Mouse (Mus musculus) forebrain, embryonic 14.5 days (tissue): ENCODE data around the gene Rad23b. TPM values are rescaled to one million over a fixed set of nuclear protein-coding genes. Genes with fewer than 3 reads are reported as not detected.
"Not testable (repeated sequence)": the region's sequence is repeated elsewhere in the genome, so short reads cannot be mapped to it uniquely, and the experiment has no call there.

Experiments used
- ATAC-seq: fragments of 200-750 bp; cut with Nextera tagmentation; 2 replicates; pipeline ENCODE4 v1.8.0; 2017; ENCODE audit warnings: mild to moderate bottlenecking, moderate library complexity
- DNase-seq: peaks from one replicate; pipeline ENCODE4 v3.0.0-alpha.2; 2015; ENCODE audit warnings: low spot score
- H3K27ac ChIP-seq: fragments of 300-500 bp; sonication (generic); 2 replicates; pipeline ENCODE4 v1.5.1; 2014; ENCODE audit warnings: low read depth, mild to moderate bottlenecking, control low read depth, low read length, moderate library complexity
- H3K27me3 ChIP-seq: fragments of 300-500 bp; sonication (generic); replicated peaks from 2 replicates; pipeline ENCODE4 v1.6.1; 2014; ENCODE audit warnings: low read length, control low read depth, mixed read lengths; ENCODE audit not compliant: control insufficient read depth, insufficient read depth
- H3K36me3 ChIP-seq: fragments of 300-500 bp; sonication (generic); 2 replicates; pipeline ENCODE4 v1.6.1; 2014; ENCODE audit warnings: low read length, control low read depth; ENCODE audit not compliant: control insufficient read depth, insufficient read depth
- H3K4me1 ChIP-seq: fragments of 300-500 bp; sonication (generic); 2 replicates; pipeline ENCODE4 v1.6.1; 2014; ENCODE audit warnings: antibody characterized with exemption, low read length, control low read depth; ENCODE audit not compliant: control insufficient read depth, insufficient read depth
- H3K4me2 ChIP-seq: fragments of 300-500 bp; sonication (generic); 2 replicates; pipeline ENCODE4 v1.6.1; 2014; ENCODE audit warnings: mild to moderate bottlenecking, control low read depth, low read length
- H3K4me3 ChIP-seq: fragments of 300-500 bp; sonication (generic); 2 replicates; pipeline ENCODE4 v1.5.1; 2014; ENCODE audit warnings: low read depth, low read length, control low read depth
- H3K9ac ChIP-seq: fragments of 300-500 bp; sonication (generic); 2 replicates; pipeline ENCODE4 v1.6.1; 2014; ENCODE audit warnings: mild to moderate bottlenecking, low read length, control low read depth, moderate library complexity
- H3K9me3 ChIP-seq: fragments of 300-500 bp; sonication (generic); replicated peaks from 2 replicates; pipeline ENCODE4 v1.6.1; 2016; ENCODE audit warnings: low read length, control low read depth, mixed read lengths; ENCODE audit not compliant: control insufficient read depth
- WGBS: fragments of 180-500 bp; shearing (Covaris S2); extraction: QIAGEN DNeasy Blood & Tissue Kit; methylation state at CpG from one replicate; pipeline ENCODE4 v1.1.7; 2014; 5-methylcytosine and 5-hydroxymethylcytosine counted together
- polyA plus RNA-seq: library from polyadenylated mRNA; unstranded; fragments of >200 nt; fragmentation: Nextera tagmentation; extraction: Ambion mirVana; gene quantifications from 2 replicates; pipeline ENCODE4 v1.2.1, GENCODE M21; 2014

Gene Rad23b
- 95.7 and 120 TPM in 2 replicates for polyA plus RNA-seq

DNA sequence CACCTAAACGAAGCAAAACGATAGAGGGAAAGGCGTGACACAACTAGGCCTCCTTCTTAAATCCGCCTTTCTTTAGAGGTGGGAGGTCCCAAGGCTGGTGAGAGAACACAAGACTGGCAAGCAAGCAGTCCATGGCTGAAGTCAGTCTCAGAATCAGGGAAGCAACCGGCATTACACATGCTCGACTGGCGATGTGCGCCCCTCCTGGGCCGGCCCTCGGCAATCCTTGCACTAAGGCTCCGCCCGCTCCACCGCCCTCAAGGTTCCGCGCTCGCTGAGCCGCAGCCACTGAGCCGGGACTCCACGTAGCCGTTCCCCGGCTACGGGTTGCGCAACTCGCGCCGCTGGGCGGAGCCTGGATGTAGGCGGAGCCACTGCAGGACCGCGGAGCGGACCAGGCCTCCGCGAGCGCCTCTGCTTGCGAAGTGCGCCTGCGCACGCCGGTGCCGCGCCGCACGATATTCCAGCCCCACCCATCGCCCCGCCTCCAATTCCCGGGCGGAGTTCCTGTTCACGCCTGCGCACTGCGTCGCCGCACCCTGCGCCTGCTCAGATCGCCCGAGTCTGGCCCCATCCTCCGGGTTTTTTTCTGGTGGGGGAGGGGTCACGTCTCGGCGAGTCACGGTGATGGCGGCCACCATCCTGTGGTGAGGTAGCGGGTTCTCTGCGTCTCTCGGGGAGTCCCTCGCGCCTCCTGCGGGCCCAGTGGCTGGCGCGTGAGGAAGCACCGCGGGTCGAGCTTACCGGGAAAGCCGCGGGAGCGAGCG is at the start of gene Rad23b:
Gene Rad23b, plus strand, starts transcription at position 592 of the 767 bp plus-strand sequence.
- H3K27me3 ChIP-seq = no peaks in the 10 kb centered on the region
- H3K9me3 ChIP-seq = no peaks in the 10 kb centered on the region
- H3K9ac ChIP-seq = peak within 1 kb of the TSS; percentile 95
- peak within 1 kb of the TSS; percentile 99 for H3K4me3 ChIP-seq
- H3K27ac ChIP-seq = peak within 1 kb of the TSS; percentile 87
- peak; percentile 99 for DNase-seq
- peaks cover 18% of the 10 kb centered on the region for H3K4me1 ChIP-seq
- peak within 1 kb of the TSS; percentile 80 for H3K4me2 ChIP-seq
- ATAC-seq = peak; percentile 99
- WGBS = under 1% methylated on average over 76 of the region's 77 CpGs
- H3K36me3 ChIP-seq = no peaks in the 10 kb centered on the region

DNA sequence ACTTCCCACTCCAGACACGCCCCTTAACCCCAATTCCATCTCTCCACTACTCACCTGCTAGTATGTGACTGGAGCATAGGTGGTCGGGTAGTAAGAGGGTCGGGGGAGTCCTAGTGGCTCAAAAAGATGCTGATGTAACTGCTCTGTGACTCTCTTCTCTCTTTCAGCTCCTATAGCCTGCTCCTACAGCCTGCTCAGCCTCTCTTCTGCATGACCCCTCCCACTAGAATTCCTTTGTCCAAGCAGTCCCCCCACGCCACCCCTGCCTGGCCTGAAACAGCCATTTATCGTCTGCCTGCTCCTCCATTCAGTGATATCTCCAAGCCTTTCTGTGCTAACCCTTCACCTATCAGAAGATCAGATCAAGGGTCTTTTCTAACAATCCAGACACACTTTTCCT is 45.7 kb upstream of the Rad23b start:
- H3K27ac ChIP-seq = no peak overlapping the region
- no peaks in the 10 kb centered on the region for H3K36me3 ChIP-seq
- WGBS = 85% methylated on average over 5 of the region's 5 CpGs
- H3K9me3 ChIP-seq = 0 out of 2 replicates have a peak, but pooled peaks cover 2% of the 10 kb centered on the region
- H3K4me2 ChIP-seq = no peak overlapping the region
- DNase-seq = no peak
- H3K27me3 ChIP-seq = no peaks in the 10 kb centered on the region
- no peak overlapping the region for H3K9ac ChIP-seq
- no peak overlapping the region for H3K4me3 ChIP-seq
- ATAC-seq = no peak
- H3K4me1 ChIP-seq = no peaks in the 10 kb centered on the region

DNA sequence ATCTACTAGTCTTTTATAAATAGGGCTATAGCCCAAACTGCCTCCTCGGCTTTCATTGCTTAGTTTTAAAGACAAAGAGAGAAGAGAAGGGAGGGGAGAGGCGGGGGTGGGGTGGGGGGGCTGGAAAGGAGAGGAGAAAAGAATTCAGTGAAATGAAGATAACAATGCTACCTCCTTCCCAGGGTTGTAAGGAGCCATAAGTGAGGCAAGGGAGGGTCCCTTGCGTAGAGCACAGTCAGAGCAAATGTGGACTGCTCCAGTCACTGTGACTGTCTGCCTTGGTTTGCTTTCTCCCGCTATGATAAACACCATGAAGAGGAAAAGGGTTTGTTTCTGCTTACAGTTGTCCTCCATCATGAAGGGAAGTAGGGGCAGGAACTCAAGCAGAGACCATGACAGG is 43.2 kb upstream of the Rad23b start:
- ATAC-seq = no peak
- Histone ChIP-seq H3K27me3 (no peaks in the 10 kb centered on the region), H3K4me3 (no peak overlapping the region), H3K9ac (no peak overlapping the region), H3K4me1 (no peaks in the 10 kb centered on the region), H3K4me2 (no peak overlapping the region), H3K27ac (no peak overlapping the region), H3K9me3 (0 out of 2 replicates have a peak, but pooled peaks cover 2% of the 10 kb centered on the region), H3K36me3 (no peaks in the 10 kb centered on the region)
- WGBS = 81% methylated on average over 3 of the region's 4 CpGs
- DNase-seq = no peak

DNA sequence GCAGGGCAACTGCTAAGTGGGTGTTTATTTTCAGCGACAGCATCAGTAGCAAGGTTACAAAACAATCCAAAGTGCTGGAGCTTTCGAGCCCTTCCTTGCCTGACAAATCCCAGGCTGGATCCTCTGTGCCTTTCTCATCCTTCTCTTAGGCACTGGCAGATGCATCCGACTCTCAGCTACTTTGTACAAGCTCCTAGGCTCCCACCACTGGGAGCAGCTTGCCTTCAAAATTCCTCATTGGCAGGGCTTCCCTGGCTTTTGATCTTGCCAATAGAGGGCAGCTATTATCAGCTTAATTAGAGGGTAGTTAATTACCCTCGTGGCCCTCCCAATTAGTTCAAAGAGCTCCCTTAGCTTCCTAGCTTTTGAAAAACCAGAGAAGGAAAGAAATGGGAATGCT is 33.1 kb upstream of the Rad23b start:
- Histone ChIP-seq H3K4me1 (peaks cover 4% of the 10 kb centered on the region; the same call in 1 of the 2 replicates), H3K9me3 (0 out of 2 replicates have a peak, but pooled peaks cover 3% of the 10 kb centered on the region), H3K27me3 (no peaks in the 10 kb centered on the region), H3K27ac (no peak overlapping the region), H3K4me3 (no peak overlapping the region), H3K36me3 (no peaks in the 10 kb centered on the region), H3K4me2 (no peak overlapping the region), H3K9ac (0 out of 2 replicates have a peak overlapping the region, but pooled peaks have one; percentile 13)
- ATAC-seq (peak; percentile 20; the same call in 1 of the 2 replicates), DNase-seq (peak; percentile 65)
- 14% methylated on average over 4 of the region's 4 CpGs for WGBS

DNA sequence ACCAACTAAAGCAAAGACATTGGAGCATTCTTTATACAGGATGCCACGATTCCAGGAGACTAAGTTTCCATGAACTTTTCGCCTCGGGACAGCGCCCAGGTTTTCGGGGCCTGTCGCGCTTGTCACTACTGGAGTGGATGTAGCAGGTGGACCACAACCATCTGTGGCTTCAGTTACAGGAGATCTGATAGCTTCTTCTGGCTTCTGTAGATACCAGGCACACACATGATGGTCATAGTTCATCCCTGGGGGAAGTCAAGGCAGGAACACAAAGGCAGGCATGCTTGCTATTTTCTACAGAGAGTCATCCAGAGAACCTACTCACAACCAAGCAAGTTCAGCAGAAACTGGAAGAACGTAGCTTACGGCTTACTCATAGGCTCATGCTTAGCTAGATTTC is 31.5 kb upstream of the Rad23b start:
- H3K27me3 ChIP-seq, DNase-seq, H3K4me2 ChIP-seq, H3K9ac ChIP-seq, H3K36me3 ChIP-seq, H3K9me3 ChIP-seq, ATAC-seq, H3K27ac ChIP-seq, H3K4me1 ChIP-seq, H3K4me3 ChIP-seq: not testable (repeated sequence)
- whole genome bisulfite sequencing = 98% methylated on average over 9 of the region's 9 CpGs

DNA sequence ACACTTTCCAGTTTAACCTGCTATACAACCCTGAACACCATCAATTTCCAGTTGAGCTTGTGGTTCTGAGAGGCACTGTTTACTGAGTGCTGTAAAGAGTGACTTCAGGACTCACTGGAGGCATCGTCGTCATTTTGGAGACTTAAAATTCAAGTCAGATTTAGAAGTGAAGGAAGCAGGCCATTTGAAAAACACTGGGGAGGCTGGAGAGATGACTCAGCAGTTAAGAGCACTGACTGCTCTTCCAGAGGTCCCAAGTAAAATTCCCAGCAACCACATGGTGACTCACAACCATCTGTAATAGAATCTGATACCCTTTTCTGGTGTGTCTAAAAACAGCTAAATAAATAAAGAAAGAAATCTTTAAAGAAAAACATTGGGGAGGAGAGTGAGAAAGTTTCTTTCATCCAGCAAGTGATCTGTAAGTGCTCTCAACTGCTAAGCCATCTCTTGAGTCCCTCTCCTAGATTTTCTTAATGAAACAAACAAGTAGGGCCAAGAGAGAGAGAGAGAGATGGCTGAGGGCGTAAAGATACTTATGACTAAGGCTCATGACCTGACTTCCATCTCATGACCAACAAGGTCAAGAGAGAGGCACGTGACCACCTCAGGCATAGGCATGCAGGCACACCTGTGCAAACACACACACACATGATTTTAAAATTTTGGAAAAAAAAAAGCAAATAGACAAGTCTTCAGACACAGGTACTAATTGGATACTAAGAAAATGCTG is 23.9 kb upstream of the Rad23b start:
- Histone ChIP-seq H3K9me3 (no peaks in the 10 kb centered on the region), H3K36me3 (no peaks in the 10 kb centered on the region), H3K27me3 (no peaks in the 10 kb centered on the region), H3K9ac (no peak overlapping the region), H3K4me3 (no peak overlapping the region), H3K27ac (no peak overlapping the region), H3K4me2 (no peak overlapping the region), H3K4me1 (no peaks in the 10 kb centered on the region)
- DNase-seq (no peak), ATAC-seq (no peak)
- WGBS = 72% methylated on average over 4 of the region's 4 CpGs

DNA sequence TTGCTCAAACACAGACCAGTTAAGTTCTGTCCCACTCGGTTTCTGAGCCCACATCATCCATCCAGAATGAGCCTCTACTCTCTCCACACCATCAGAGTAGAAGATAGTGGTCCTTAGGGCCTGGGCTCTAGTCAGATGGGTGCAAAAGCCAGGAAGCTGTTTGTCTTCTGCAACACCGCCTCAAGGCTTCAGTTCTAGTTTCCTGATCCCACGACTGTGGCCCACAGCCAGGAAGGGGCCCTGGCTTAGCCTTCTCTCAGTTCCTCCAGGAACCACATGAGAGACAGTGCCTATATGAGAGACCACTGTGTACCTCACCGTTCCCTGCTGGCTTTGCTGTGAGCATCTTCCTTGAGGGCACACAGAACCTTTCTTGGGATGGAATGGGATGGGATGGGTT is 22.3 kb upstream of the Rad23b start:
- ATAC-seq = no peak
- 85% methylated on average over 4 of the region's 4 CpGs for WGBS
- no peak overlapping the region for H3K4me2 ChIP-seq
- no peak overlapping the region for H3K27ac ChIP-seq
- H3K4me3 ChIP-seq = no peak overlapping the region
- no peaks in the 10 kb centered on the region for H3K4me1 ChIP-seq
- DNase-seq = no peak
- H3K9me3 ChIP-seq = no peaks in the 10 kb centered on the region
- H3K27me3 ChIP-seq = no peaks in the 10 kb centered on the region
- H3K9ac ChIP-seq = no peak overlapping the region
- no peaks in the 10 kb centered on the region for H3K36me3 ChIP-seq

DNA sequence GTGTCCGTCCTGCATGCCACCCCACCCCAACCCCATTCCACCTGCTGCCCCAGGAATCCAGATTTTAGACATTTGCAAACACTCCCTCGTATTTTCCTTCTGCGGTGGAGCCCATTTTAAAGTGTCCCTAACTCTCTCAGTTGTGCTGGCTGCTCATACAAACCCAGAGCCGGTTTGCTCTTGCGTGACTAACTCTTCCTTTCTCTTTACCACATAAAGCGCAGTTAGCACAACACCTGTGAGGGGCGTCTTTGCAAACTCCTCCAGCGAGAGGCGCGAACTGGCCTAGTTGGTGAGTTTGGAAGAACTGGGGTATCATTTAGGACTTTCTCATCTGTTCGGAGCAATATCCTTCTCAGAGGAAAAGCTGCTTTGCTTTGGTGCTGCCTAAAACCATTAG is 21.4 kb upstream of the Rad23b start:
- no peaks in the 10 kb centered on the region for H3K9me3 ChIP-seq
- DNase-seq (no peak), ATAC-seq (no peak)
- H3K4me1 ChIP-seq = no peaks in the 10 kb centered on the region
- no peak overlapping the region for H3K27ac ChIP-seq
- H3K27me3 ChIP-seq = no peaks in the 10 kb centered on the region
- H3K9ac ChIP-seq = no peak overlapping the region
- H3K4me2 ChIP-seq = no peak overlapping the region
- no peak overlapping the region for H3K4me3 ChIP-seq
- H3K36me3 ChIP-seq = no peaks in the 10 kb centered on the region
- 87% methylated on average over 11 of the region's 11 CpGs for WGBS

DNA sequence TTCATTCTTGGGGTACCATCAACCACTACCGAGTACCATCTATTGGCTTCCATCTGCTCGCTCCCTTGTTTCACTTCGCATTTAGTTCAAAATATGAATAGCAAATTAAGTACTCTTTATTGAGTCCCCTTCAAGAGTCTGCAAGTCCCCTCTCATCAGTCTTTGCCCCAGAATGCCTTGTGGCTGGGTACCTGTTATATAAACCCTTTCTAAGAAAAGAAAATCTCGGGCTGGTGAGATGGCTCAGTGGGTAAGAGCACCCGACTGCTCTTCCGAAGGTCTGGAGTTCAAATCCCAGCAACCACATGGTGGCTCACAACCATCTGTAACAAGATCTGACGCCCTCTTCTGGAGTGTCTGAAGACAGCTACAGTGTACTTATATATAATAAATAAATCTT is 20.9 kb upstream of the Rad23b start:
- H3K36me3 ChIP-seq, DNase-seq, H3K4me1 ChIP-seq, H3K9me3 ChIP-seq, ATAC-seq, H3K4me2 ChIP-seq, H3K27ac ChIP-seq, H3K4me3 ChIP-seq, H3K9ac ChIP-seq, H3K27me3 ChIP-seq: not testable (repeated sequence)
- WGBS = 93% methylated on average over 6 of the region's 7 CpGs
